Mouse (Mus musculus): Measurements from ENCODE around the gene Rnf121. TPM values are rescaled to one million over a fixed set of nuclear protein-coding genes. Genes with fewer than 3 reads are reported as not detected.

Gene Rnf121
- total RNA-seq (2014; rRNA removed) (28.8 and 34.2 TPM in 2 replicates), polyA plus RNA-seq (2015; fragmentation: Nextera tagmentation; extraction: Ambion mirVana) (19.9 and 23.4 TPM in 2 replicates)

DNA sequence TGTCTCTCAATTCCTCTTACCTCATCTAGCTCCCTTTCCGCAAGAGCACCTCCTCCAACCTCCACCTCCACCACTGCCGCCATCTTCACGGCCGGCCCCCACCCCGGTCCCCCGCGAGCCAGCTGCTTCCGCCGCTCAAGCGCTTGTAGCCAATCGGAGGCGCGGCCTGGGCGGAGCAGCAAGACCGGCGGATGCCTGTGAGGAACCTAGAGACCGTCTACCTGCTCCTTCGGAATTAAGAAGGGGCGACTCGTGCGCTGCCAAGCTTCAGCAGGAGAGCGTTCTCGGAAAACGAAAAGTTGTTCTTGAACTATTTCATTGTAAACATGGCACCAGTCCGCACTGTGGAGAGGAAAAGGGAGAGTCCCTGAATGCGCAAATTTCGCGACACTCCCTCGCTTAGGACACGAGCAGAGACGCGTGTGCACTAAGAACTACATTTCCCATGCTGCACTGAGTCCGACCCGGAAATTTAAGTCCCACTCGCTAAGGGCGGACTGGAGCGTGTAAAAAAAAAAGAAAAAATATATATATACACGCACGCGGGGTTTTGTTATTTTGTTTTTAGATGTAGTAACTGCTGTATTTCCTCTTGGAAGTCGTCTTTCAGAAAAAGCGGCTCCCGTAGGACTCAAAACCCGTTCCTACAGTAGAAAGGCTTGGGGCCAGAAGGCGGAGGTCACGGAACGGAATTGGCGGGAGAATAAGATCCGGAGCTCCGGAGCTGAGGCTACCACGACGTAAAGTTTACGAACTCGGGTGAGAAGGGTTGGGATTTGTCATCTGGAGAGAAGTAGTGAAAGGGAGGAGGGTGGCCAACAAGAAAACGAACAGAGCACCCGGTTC, at the start of gene Rnf121, which contains the start of the genes Xndc1 and Xntrpc:
TSS of gene Rnf121 (minus strand) at position 424 of the 846 bp plus-strand sequence.
TSS of gene Xndc1 (plus strand) at position 466 of the 846 bp plus-strand sequence.
TSS of gene Xntrpc (plus strand) at position 668 of the 846 bp plus-strand sequence.
- Histone ChIP-seq H3K27me3 (ENCODE audit: insufficient read depth, low read length) (no peaks in the 10 kb centered on the region), H3K36me3 (ENCODE audit: insufficient read depth) (no peaks in the 10 kb centered on the region), H3K9ac (peak within 1 kb of the TSS; percentile 77), H3K9me3 (ENCODE audit: low read length) (no peaks in the 10 kb centered on the region), H3K4me2 (ENCODE audit: low read depth) (peak within 1 kb of the TSS; percentile 73), H3K27ac (ENCODE audit: low read depth, low read length) (peak within 1 kb of the TSS; percentile 88), H3K4me3 (ENCODE audit: low read depth, low read length) (peak within 1 kb of the TSS; percentile 83), H3K4me1 (ENCODE audit: insufficient read depth) (peaks cover 7% of the 10 kb centered on the region; the same call in 1 of the 2 replicates)
- under 1% methylated on average over 56 of the region's 56 CpGs for WGBS
- peak; percentile 96 for DNase-seq
- ATAC-seq = peak; percentile 99
- no peak for TF ChIP-seq CTCF (IDR thresholded peaks at IDR 0.05; ENCODE audit: low read depth)

DNA sequence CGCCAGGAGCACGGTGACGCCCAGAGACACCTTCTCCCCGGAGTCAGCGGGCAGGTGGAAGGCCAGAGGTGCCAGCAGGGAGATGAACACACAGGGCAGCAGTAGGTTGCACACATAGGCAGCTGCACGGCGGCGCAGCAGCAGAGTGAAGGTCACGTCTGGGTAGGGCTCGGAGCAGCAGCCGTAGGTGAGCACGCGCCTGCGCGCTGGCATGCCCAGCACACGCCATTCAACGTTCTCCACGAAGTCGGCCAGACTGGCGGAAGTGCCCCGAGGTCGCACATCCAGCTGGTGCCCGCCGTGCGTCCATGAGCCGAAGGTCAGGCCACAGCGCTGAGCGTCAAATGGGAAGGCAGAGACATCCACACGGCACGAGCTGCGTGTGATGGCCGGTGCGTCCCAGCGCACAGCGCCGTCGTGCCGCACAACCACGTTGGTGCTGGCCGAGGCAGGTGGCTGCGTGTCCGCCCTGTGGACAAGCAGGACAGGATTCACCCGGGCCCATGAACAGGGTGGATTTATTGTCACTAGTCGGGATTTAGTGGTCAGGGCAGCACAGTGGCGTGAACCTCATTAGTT, 48.0 kb upstream of the Rnf121 start:
- ATAC-seq (no peak), DNase-seq (no peak)
- Histone ChIP-seq H3K4me2 (ENCODE audit: low read depth) (no peak overlapping the region), H3K27ac (ENCODE audit: low read depth, low read length) (no peak overlapping the region), H3K9me3 (ENCODE audit: low read length) (no peaks in the 10 kb centered on the region), H3K27me3 (ENCODE audit: insufficient read depth, low read length) (no peaks in the 10 kb centered on the region), H3K9ac (no peak overlapping the region), H3K4me3 (ENCODE audit: low read depth, low read length) (no peak overlapping the region), H3K4me1 (ENCODE audit: insufficient read depth) (no peaks in the 10 kb centered on the region), H3K36me3 (ENCODE audit: insufficient read depth) (0 out of 2 replicates have a peak, but pooled peaks cover under 1% of the 10 kb centered on the region)
- TF ChIP-seq CTCF (IDR thresholded peaks at IDR 0.05; ENCODE audit: low read depth) = no peak
- WGBS = 89% methylated on average over 45 of the region's 45 CpGs

DNA sequence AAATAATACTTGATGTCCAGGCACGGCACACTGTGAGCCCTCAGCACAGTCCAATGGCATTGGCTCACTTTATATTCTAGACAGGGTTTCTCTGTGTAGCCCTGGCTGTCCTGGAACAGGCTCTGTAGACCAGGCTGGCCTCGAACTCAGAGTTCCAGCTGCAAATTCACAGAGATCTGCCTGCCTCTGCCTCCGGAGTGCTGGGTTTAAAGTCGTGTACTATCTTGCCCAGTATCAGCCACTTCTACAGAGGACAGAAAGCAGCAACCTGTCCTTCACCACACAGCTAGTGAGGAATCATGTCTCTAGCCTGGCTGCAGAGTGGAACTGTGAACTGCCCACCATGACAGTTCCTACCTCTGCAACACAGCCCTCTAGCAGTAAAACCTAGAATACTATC, 44.5 kb upstream of the Rnf121 start:
- Histone ChIP-seq H3K27me3 (ENCODE audit: insufficient read depth, low read length) (no peaks in the 10 kb centered on the region), H3K27ac (ENCODE audit: low read depth, low read length) (no peak overlapping the region)
- ATAC-seq = no peak

DNA sequence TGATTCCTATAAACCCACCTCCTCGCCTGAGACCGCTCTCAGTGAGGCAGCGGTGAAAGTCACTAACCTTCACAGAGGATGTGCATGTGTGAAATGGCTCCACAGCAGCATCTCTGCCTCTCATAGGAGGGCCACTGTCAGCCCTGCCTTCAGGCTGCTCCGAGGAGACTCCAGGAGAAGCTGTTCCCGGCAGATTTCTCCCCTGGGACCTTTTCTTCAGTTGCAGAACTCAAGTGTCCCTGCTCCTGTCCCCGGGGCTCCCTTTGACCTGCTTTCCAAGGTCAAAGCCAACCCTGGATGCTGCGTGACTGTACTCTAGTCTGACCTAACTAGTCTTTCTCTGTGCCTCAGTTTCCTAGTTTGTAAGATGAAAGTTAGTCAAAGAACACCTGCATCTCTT, 43.9 kb upstream of the Rnf121 start, which contains the start of gene Art5:
TSS of gene Art5 (minus strand) at position 319 of the 400 bp plus-strand sequence.
- DNase-seq (no peak), ATAC-seq (no peak)
- Histone ChIP-seq H3K9ac (no peak within 1 kb of the TSS), H3K27me3 (ENCODE audit: insufficient read depth, low read length) (no peaks in the 10 kb centered on the region), H3K27ac (ENCODE audit: low read depth, low read length) (no peak within 1 kb of the TSS), H3K4me1 (ENCODE audit: insufficient read depth) (no peaks in the 10 kb centered on the region), H3K36me3 (ENCODE audit: insufficient read depth) (no peaks in the 10 kb centered on the region), H3K9me3 (ENCODE audit: low read length) (no peaks in the 10 kb centered on the region), H3K4me2 (ENCODE audit: low read depth) (no peak within 1 kb of the TSS), H3K4me3 (ENCODE audit: low read depth, low read length) (no peak within 1 kb of the TSS)
- WGBS = 79% methylated on average over 7 of the region's 7 CpGs
- TF ChIP-seq CTCF (IDR thresholded peaks at IDR 0.05; ENCODE audit: low read depth) = no peak

More for the DNA sequence above, 44.5 kb upstream of the Rnf121 start:
- no peak for DNase-seq
- WGBS = 87% methylated on average over 4 of the region's 4 CpGs
- Histone ChIP-seq H3K4me1 (ENCODE audit: insufficient read depth) (no peaks in the 10 kb centered on the region), H3K9me3 (ENCODE audit: low read length) (no peaks in the 10 kb centered on the region), H3K9ac (no peak overlapping the region), H3K36me3 (ENCODE audit: insufficient read depth) (no peaks in the 10 kb centered on the region), H3K4me3 (ENCODE audit: low read depth, low read length) (no peak overlapping the region), H3K4me2 (ENCODE audit: low read depth) (no peak overlapping the region)
- TF ChIP-seq CTCF (IDR thresholded peaks at IDR 0.05; ENCODE audit: low read depth) = no peak

DNA sequence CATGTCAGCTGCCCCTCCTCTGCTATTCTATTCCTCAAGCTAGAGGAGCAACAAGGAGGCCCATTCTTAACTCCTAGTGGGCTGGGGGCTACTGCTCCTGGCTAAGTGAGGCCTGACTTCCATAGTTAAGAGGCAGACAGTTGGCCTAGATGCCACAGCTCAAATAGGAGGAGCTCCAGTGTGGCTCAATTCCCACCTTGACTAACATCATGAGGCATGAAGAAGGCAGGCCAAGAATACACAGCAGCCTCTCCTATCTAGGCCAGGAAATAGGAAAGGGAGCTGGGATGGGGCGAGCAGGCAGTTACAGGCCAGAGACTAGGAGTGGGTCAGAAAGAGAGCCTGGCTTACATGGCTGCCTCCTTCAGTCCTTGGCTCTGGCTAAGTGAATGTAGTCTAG, 42.9 kb upstream of the Rnf121 start:
- Histone ChIP-seq H3K4me1 (ENCODE audit: insufficient read depth) (no peaks in the 10 kb centered on the region), H3K4me2 (ENCODE audit: low read depth) (no peak overlapping the region), H3K9ac (no peak overlapping the region), H3K9me3 (ENCODE audit: low read length) (no peaks in the 10 kb centered on the region), H3K27ac (ENCODE audit: low read depth, low read length) (no peak overlapping the region), H3K4me3 (ENCODE audit: low read depth, low read length) (no peak overlapping the region), H3K36me3 (ENCODE audit: insufficient read depth) (no peaks in the 10 kb centered on the region), H3K27me3 (ENCODE audit: insufficient read depth, low read length) (no peaks in the 10 kb centered on the region)
- no peak for TF ChIP-seq CTCF (IDR thresholded peaks at IDR 0.05; ENCODE audit: low read depth)
- DNase-seq = no peak
- ATAC-seq = no peak
- WGBS = 83% methylated on average over 1 of the region's 1 CpGs

DNA sequence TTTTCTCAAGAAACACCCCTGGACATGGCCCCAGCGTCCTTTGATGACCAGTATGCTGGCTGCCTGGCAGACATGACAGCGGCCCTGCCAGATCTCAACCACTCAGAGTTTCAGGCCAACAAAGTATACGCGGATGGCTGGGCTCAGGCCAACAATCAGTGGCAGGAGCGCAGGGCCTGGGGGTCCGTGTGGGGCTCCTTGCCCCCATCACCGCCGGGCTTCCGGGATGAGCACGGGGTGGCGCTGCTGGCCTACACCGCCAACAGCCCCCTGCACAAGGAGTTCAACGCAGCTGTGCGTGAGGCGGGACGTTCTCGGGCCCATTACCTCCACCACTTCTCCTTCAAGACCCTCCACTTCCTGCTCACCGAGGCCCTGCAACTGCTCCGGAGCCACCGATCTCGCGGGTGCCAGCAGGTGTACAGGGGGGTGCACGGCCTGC, 41.5 kb upstream of the Rnf121 start:
- H3K4me1 ChIP-seq (ENCODE audit: insufficient read depth) = no peaks in the 10 kb centered on the region
- H3K9me3 ChIP-seq (ENCODE audit: low read length) = no peaks in the 10 kb centered on the region
- peak; percentile 6 for DNase-seq
- H3K36me3 ChIP-seq (ENCODE audit: insufficient read depth) = no peaks in the 10 kb centered on the region
- no peak for TF ChIP-seq CTCF (IDR thresholded peaks at IDR 0.05; ENCODE audit: low read depth)
- peak overlapping the region; percentile 30 for H3K4me2 ChIP-seq (ENCODE audit: low read depth)
- no peak overlapping the region for H3K27ac ChIP-seq (ENCODE audit: low read depth, low read length)
- WGBS = 19% methylated on average over 23 of the region's 23 CpGs
- ATAC-seq = peak; percentile 23
- no peak overlapping the region for H3K9ac ChIP-seq
- no peak overlapping the region for H3K4me3 ChIP-seq (ENCODE audit: low read depth, low read length)
- H3K27me3 ChIP-seq (ENCODE audit: insufficient read depth, low read length) = no peaks in the 10 kb centered on the region

DNA sequence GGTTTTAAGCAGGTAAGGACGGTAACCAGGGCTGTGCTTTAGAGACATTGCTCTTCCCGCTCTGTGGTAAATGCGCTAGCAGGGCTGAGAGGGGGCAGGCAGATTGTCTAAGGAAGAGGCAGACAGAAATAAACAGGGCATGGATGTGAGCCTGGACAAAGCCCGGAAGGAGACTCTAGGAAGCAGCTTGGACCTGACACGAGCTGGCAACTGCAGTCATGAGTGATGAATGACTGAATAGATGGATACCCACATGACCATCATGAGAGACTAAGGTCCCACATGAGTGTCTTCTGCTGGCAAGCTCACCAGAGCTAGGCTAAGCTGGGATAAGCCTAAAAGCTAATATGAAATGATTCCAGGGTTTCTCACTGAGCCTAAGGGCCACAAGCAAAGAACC, 38.9 kb upstream of the Rnf121 start:
- no peak for ATAC-seq
- no peak overlapping the region for H3K27ac ChIP-seq (ENCODE audit: low read depth, low read length)
- no peak overlapping the region for H3K4me3 ChIP-seq (ENCODE audit: low read depth, low read length)
- TF ChIP-seq CTCF (IDR thresholded peaks at IDR 0.05; ENCODE audit: low read depth) = no peak
- H3K9me3 ChIP-seq (ENCODE audit: low read length) = no peaks in the 10 kb centered on the region
- 0 out of 2 replicates have a peak, but pooled peaks cover 7% of the 10 kb centered on the region for H3K4me1 ChIP-seq (ENCODE audit: insufficient read depth)
- 74% methylated on average over 5 of the region's 5 CpGs for WGBS
- H3K9ac ChIP-seq = no peak overlapping the region
- H3K27me3 ChIP-seq (ENCODE audit: insufficient read depth, low read length) = no peaks in the 10 kb centered on the region
- no peaks in the 10 kb centered on the region for H3K36me3 ChIP-seq (ENCODE audit: insufficient read depth)
- H3K4me2 ChIP-seq (ENCODE audit: low read depth) = no peak overlapping the region
- no peak for DNase-seq
